Mouse (Mus musculus): Measurements from ENCODE around the gene Arid5b. TPM values are rescaled to one million over a fixed set of nuclear protein-coding genes. Genes with fewer than 3 reads are reported as not detected.

The Arid5b gene
- polyA plus RNA-seq, 1 experiment: 8.6 TPM

DNA sequence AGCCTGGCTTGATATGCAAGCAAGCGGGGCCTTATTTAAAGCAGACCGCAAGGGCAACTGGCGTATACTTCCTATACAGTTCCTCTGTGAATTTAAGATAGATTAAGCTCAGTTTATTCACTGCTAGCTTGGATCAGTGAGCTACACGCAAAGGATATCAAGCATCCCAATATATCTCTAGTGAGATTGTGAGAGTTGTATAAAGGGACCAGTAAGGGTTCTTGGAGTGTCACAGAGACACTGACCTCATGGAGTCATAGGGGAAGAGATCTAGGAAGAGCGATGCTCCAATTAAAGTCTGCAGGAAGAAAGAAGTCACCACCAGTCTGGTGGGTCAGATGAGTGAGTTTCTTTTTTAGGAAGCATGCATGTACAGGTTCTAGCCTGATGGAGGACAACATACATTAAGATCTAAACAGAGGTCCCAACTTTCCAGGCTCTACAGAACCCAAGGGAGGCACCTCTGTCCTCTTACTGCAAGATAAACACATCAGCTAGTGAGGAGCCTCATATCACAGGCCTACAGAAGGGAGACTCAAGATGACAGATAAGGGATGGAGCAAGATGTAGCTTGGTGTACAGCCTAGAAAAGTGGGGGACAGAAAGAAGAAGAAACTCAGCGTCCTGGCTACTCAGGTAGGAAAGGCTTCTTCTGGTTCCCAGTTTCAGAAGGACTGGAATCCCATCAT, 123.0 kb downstream of the Arid5b start:
- no peaks in the 10 kb centered on the region for H3K27me3 ChIP-seq (replicated peaks; ENCODE audit: control insufficient read depth, insufficient read depth, low read length)
- no peaks in the 10 kb centered on the region for H3K4me1 ChIP-seq (ENCODE audit: control insufficient read depth, insufficient read depth, low read length)
- no peak overlapping the region for H3K4me3 ChIP-seq (ENCODE audit: insufficient read depth, low read depth, low read length)
- TF ChIP-seq CTCF (conservative IDR thresholded peaks at IDR 0.05; ENCODE audit: insufficient read depth, insufficient read length, low read depth, low read length) (no peak), POLR2A (IDR thresholded peaks at IDR 0.05; ENCODE audit: low read depth, low read length) (no peak)
- no peak for DNase-seq
- no peaks in the 10 kb centered on the region; the same call in 1 of the 2 replicates for H3K36me3 ChIP-seq (ENCODE audit: control insufficient read depth, insufficient read depth, low read length)
- 96% methylated on average over 6 of the region's 6 CpGs for WGBS
- H3K27ac ChIP-seq (ENCODE audit: insufficient read depth, low read depth, low read length): no peak overlapping the region

DNA sequence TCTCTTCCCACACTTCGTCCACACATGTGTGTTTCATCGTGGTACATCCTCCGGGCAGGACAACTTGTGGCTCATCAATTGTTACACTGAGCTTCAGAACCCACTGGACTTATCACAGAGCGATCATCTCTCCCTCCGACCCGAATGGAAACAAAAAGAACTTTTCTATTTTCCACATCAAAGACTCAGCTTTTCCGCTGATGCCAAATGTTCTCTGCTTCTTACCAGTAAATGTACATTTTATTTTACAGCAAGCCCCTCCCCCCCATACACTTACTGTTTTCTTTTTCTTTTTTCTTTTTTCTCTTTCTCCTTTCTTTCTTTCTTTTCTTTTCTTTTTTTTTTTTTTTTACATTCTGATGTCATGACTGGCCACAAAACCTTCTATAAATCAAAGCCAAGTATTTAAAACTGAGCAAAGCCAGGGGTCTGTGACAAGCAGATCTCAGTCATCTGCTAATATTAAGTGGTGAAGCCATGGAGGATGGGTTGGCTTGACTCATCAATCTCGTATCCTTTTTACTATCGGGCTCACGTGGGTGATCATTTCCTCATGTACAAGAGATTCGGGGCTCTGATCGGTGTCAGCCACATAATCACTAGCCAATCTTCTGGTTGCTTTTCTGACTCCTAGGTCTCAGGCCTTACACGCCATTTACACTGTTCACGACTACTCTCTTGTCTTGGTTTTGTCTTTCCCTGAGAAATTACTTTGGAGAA, 124.3 kb downstream of the Arid5b start:
- TF ChIP-seq POLR2A (IDR thresholded peaks at IDR 0.05; ENCODE audit: low read depth, low read length) (no peak), CTCF (conservative IDR thresholded peaks at IDR 0.05; ENCODE audit: insufficient read depth, insufficient read length, low read depth, low read length) (no peak)
- no peak overlapping the region for H3K27ac ChIP-seq (ENCODE audit: insufficient read depth, low read depth, low read length)
- H3K4me3 ChIP-seq (ENCODE audit: insufficient read depth, low read depth, low read length): no peak overlapping the region
- no peaks in the 10 kb centered on the region for H3K27me3 ChIP-seq (replicated peaks; ENCODE audit: control insufficient read depth, insufficient read depth, low read length)
- DNase-seq: no peak
- no peaks in the 10 kb centered on the region; the same call in 1 of the 2 replicates for H3K36me3 ChIP-seq (ENCODE audit: control insufficient read depth, insufficient read depth, low read length)
- no peaks in the 10 kb centered on the region for H3K4me1 ChIP-seq (ENCODE audit: control insufficient read depth, insufficient read depth, low read length)
- WGBS: 91% methylated on average over 14 of the region's 14 CpGs

DNA sequence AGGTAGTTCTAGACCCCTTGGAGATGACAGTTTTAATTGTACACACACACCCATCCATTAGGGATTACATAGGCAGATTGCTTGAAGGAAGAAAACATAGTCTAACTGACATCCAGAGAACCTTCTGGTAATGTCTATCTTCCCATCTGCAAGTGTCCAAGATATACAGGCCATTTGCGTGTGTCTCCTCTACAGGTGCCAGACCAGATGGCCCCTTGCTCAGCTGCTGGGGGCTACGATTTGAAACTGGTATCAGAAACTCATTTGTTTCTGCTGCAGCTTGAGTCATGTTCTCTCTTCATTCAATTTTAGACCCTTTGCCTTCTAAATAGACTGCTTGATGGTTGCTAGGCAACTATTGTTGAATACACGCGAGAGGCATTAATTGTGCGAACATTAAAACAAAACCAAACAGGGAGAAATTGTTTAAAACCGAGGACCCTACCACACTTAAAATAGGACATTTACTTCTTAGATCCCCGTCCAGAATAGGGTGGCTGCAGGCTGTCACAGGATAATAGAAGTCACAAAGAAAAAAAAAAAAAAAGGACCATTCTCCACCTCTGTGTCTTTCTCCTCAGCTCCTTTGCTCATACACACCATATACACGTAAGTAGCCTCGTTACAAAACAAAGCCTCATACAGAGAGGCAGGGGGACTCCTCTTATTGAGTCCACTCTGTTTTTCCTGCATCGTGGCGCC, 125.0 kb downstream of the Arid5b start:
- no peak for TF ChIP-seq CTCF (conservative IDR thresholded peaks at IDR 0.05; ENCODE audit: insufficient read depth, insufficient read length, low read depth, low read length)
- TF ChIP-seq POLR2A (IDR thresholded peaks at IDR 0.05; ENCODE audit: low read depth, low read length): no peak
- 86% methylated on average over 11 of the region's 11 CpGs for WGBS
- H3K4me1 ChIP-seq (ENCODE audit: control insufficient read depth, insufficient read depth, low read length): no peaks in the 10 kb centered on the region
- H3K27ac ChIP-seq (ENCODE audit: insufficient read depth, low read depth, low read length): no peak overlapping the region
- no peaks in the 10 kb centered on the region for H3K27me3 ChIP-seq (replicated peaks; ENCODE audit: control insufficient read depth, insufficient read depth, low read length)
- DNase-seq: no peak
- no peaks in the 10 kb centered on the region; the same call in 1 of the 2 replicates for H3K36me3 ChIP-seq (ENCODE audit: control insufficient read depth, insufficient read depth, low read length)
- H3K4me3 ChIP-seq (ENCODE audit: insufficient read depth, low read depth, low read length): no peak overlapping the region

DNA sequence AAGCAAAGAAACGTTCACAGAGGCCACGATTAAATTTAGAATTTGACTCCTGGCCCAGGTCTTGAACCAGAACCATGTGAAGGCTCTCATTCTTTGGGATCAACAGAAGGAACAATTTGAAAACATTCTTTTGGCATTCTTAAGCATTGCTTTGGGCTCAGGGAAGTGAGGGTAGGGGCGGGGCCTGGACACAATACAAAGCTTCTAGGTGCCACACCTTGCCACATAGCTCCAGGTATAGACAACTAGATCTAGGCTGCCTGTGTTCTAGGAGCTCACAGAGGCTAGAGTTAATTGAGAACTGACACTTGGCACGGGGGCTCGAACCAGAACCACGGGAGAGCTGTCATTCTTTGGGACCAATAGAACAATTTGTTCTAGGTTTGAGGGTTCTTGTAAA, 130.0 kb downstream of the Arid5b start:
- no peaks in the 10 kb centered on the region for H3K27me3 ChIP-seq (replicated peaks; ENCODE audit: control insufficient read depth, insufficient read depth, low read length)
- peaks cover 22% of the 10 kb centered on the region for H3K4me1 ChIP-seq (ENCODE audit: control insufficient read depth, insufficient read depth, low read length)
- 64% methylated on average over 6 of the region's 6 CpGs for WGBS
- H3K36me3 ChIP-seq (ENCODE audit: control insufficient read depth, insufficient read depth, low read length): no peaks in the 10 kb centered on the region; the same call in 1 of the 2 replicates
- no peak overlapping the region for H3K4me3 ChIP-seq (ENCODE audit: insufficient read depth, low read depth, low read length)
- no peak for DNase-seq
- TF ChIP-seq CTCF (conservative IDR thresholded peaks at IDR 0.05; ENCODE audit: insufficient read depth, insufficient read length, low read depth, low read length): no peak
- TF ChIP-seq POLR2A (IDR thresholded peaks at IDR 0.05; ENCODE audit: low read depth, low read length): no peak
- 0 out of 2 replicates have a peak overlapping the region, but pooled peaks have one; percentile 36 for H3K27ac ChIP-seq (ENCODE audit: insufficient read depth, low read depth, low read length)

DNA sequence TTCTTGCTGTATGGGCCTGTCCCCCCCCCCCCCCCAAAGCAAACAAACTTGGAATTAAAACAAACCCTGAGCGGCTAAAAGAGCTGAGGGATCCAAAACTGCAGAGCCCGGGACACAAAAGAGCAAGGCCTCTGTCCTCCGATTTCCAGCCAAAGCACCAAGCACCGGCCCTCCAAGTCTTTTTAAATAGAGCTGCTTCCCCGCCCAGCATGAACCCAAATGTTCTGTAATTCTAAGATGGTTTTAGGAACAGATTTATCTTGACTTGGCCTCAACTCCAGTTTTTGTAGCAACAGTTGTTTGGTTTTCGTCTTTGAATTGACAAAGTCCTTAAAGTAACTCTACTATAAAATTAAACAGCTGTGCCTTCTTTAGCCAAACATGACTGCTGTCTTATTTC, 130.8 kb downstream of the Arid5b start:
- H3K4me1 ChIP-seq (ENCODE audit: control insufficient read depth, insufficient read depth, low read length): peaks cover 22% of the 10 kb centered on the region
- WGBS: 76% methylated on average over 6 of the region's 6 CpGs
- H3K27me3 ChIP-seq (replicated peaks; ENCODE audit: control insufficient read depth, insufficient read depth, low read length): no peaks in the 10 kb centered on the region
- H3K27ac ChIP-seq (ENCODE audit: insufficient read depth, low read depth, low read length): no peak overlapping the region
- TF ChIP-seq CTCF (conservative IDR thresholded peaks at IDR 0.05; ENCODE audit: insufficient read depth, insufficient read length, low read depth, low read length) (no peak), POLR2A (IDR thresholded peaks at IDR 0.05; ENCODE audit: low read depth, low read length) (no peak)
- H3K36me3 ChIP-seq (ENCODE audit: control insufficient read depth, insufficient read depth, low read length): no peaks in the 10 kb centered on the region
- no peak overlapping the region for H3K4me3 ChIP-seq (ENCODE audit: insufficient read depth, low read depth, low read length)
- peak; percentile 60 for DNase-seq

DNA sequence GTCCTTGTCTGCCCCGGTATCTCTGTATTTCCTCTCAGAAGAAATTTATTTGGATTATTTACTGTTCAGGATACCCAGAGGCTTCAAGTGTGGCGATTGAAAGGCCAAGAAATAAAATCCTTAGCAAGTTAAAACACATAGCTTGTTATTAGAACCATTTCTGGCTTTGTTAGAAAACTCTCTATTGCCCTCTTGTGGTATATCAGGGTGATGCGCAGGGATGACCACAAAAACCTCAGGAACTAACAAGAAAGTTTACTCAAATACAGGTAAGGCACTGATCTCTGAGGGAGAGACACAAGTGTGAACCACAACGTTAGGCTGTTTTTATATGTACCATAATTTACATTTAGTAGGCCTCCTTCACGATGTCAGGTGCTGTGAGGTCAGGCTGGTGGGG, 131.7 kb downstream of the Arid5b start:
- H3K4me1 ChIP-seq (ENCODE audit: control insufficient read depth, insufficient read depth, low read length): peaks cover 22% of the 10 kb centered on the region
- TF ChIP-seq POLR2A (IDR thresholded peaks at IDR 0.05; ENCODE audit: low read depth, low read length) (no peak), CTCF (conservative IDR thresholded peaks at IDR 0.05; ENCODE audit: insufficient read depth, insufficient read length, low read depth, low read length) (peak; percentile 38)

More for the DNA sequence above, 131.7 kb downstream of the Arid5b start:
- DNase-seq: peak; percentile 84
- Histone ChIP-seq H3K4me3 (ENCODE audit: insufficient read depth, low read depth, low read length) (no peak overlapping the region), H3K36me3 (ENCODE audit: control insufficient read depth, insufficient read depth, low read length) (no peaks in the 10 kb centered on the region), H3K27ac (ENCODE audit: insufficient read depth, low read depth, low read length) (0 out of 2 replicates have a peak overlapping the region, but pooled peaks have one; percentile 22), H3K27me3 (replicated peaks; ENCODE audit: control insufficient read depth, insufficient read depth, low read length) (no peaks in the 10 kb centered on the region)
- WGBS: 6% methylated on average over 5 of the region's 5 CpGs

All from kidney, adult 2 months (tissue).